Mouse (Mus musculus) CH12.LX (cell line): ENCODE data around the gene Npm1. TPM values are rescaled to one million over a fixed set of nuclear protein-coding genes. Genes with fewer than 3 reads are reported as not detected.

ENCODE experiments used
- DNase-seq: peaks from one replicate; pipeline ENCODE4 v3.0.0-alpha.2; 2013; ENCODE audit errors: extremely low read depth
- H3K27ac ChIP-seq: 2 replicates; pipeline ENCODE4 v1.5.1; 2012; ENCODE audit warnings: low read depth, mild to moderate bottlenecking, control low read depth, moderate library complexity; ENCODE audit not compliant: insufficient read depth
- H3K27me3 ChIP-seq: replicated peaks from 2 replicates; pipeline ENCODE3; 2012; ENCODE audit warnings: inconsistent platforms
- H3K36me3 ChIP-seq, 2 experiments: replicated peaks in 1 of 2; 2 replicates each; pipeline versions ENCODE3 to v1.6.1; 2012; ENCODE audit warnings: inconsistent platforms in 1 of 2, low read length in 1 of 2, mild to moderate bottlenecking in 1 of 2, mixed read lengths in 1 of 2, moderate library complexity in 1 of 2; ENCODE audit not compliant: control insufficient read depth in 1 of 2, insufficient read depth in 1 of 2
- H3K4me1 ChIP-seq, 2 experiments: 2 replicates each; pipeline ENCODE4 v1.6.1; 2012; ENCODE audit warnings: inconsistent platforms in 1 of 2, moderate library complexity in 1 of 2; ENCODE audit not compliant: insufficient read depth in 2 of 2, control insufficient read depth in 1 of 2
- H3K4me2 ChIP-seq: 2 replicates; pipeline ENCODE4 v1.6.1; 2012; ENCODE audit warnings: low read depth, mild to moderate bottlenecking, control low read depth; ENCODE audit not compliant: poor library complexity, insufficient read depth, severe bottlenecking
- H3K4me3 ChIP-seq, 3 experiments: fragments of 150-350 bp in 1 of 3; sonication (generic) in 1 of 3; replicated peaks in 1 of 3; 2 replicates each; pipeline versions ENCODE3 to v1.5.1; 2011 to 2012; ENCODE audit warnings: low read depth in 2 of 3, low read length in 2 of 3, mild to moderate bottlenecking in 2 of 3, moderate library complexity in 2 of 3, control low read depth in 1 of 3, improper control_type of control experiment in 1 of 3, inconsistent platforms in 1 of 3, mixed read lengths in 1 of 3; ENCODE audit not compliant: poor library complexity in 1 of 3
- H3K79me2 ChIP-seq: replicated peaks from 2 replicates; pipeline ENCODE4 v1.6.1; 2012; ENCODE audit warnings: mild to moderate bottlenecking, moderate library complexity; ENCODE audit not compliant: control insufficient read depth, poor library complexity, insufficient read depth, severe bottlenecking; ENCODE audit errors: extremely low read depth
- H3K9ac ChIP-seq: 2 replicates; pipeline ENCODE4 v1.6.1; 2012; ENCODE audit warnings: low read depth, mild to moderate bottlenecking, control low read depth, moderate library complexity; ENCODE audit not compliant: insufficient read depth
- H3K9me3 ChIP-seq: replicated peaks from 2 replicates; pipeline ENCODE3; 2012; ENCODE audit warnings: low read length, inconsistent platforms, mixed read lengths
- CHD1 ChIP-seq: IDR thresholded peaks from 2 replicates; pipeline ENCODE4 v1.6.1; 2012; ENCODE audit warnings: low read depth, low read length, improper control_type of control experiment, inconsistent platforms
- CTCF ChIP-seq, 2 experiments: IDR thresholded peaks in 1 of 2; conservative IDR thresholded peaks in 1 of 2; 2 replicates each; pipeline ENCODE4 v1.5.1; 2011 to 2012; ENCODE audit warnings: low read depth in 2 of 2, low read length in 2 of 2, improper control_type of control experiment in 1 of 2, inconsistent platforms in 1 of 2, mild to moderate bottlenecking in 1 of 2, moderate library complexity in 1 of 2
- GABPA ChIP-seq: IDR thresholded peaks from 2 replicates; pipeline ENCODE4 v1.6.1; 2012; ENCODE audit warnings: low read depth, low read length, improper control_type of control experiment, inconsistent platforms; ENCODE audit not compliant: insufficient replicate concordance
- HCFC1 ChIP-seq: IDR thresholded peaks from 2 replicates; pipeline ENCODE4 v1.6.1; 2012; ENCODE audit warnings: low read depth, mild to moderate bottlenecking, inconsistent platforms, low read length, improper control_type of control experiment
- IRF4 ChIP-seq: IDR thresholded peaks from 2 replicates; pipeline ENCODE4 v1.6.1; 2014; ENCODE audit warnings: low read depth, mild to moderate bottlenecking, inconsistent platforms, low read length, improper control_type of control experiment
- KAT2A ChIP-seq: IDR thresholded peaks from 2 replicates; pipeline ENCODE4 v1.6.1; 2012; ENCODE audit warnings: low read length, improper control_type of control experiment, inconsistent platforms; ENCODE audit not compliant: insufficient replicate concordance
- MAZ ChIP-seq: IDR thresholded peaks from 2 replicates; pipeline ENCODE4 v1.6.1; 2012; ENCODE audit warnings: low read depth, mild to moderate bottlenecking, inconsistent platforms, low read length, improper control_type of control experiment, moderate library complexity
- NELFE ChIP-seq: IDR thresholded peaks from 2 replicates; pipeline ENCODE4 v1.6.1; 2011; ENCODE audit warnings: low read depth, low read length, improper control_type of control experiment
- NRF1 ChIP-seq: IDR thresholded peaks from 2 replicates; pipeline ENCODE4 v1.6.1; 2014; ENCODE audit warnings: low read depth, mild to moderate bottlenecking, inconsistent platforms, low read length, improper control_type of control experiment, moderate library complexity
- PAX5 ChIP-seq: IDR thresholded peaks from 2 replicates; pipeline ENCODE4 v1.6.1; 2012; ENCODE audit warnings: low read length, inconsistent platforms, mixed read lengths
- POLR2A ChIP-seq: IDR thresholded peaks from 2 replicates; pipeline ENCODE4 v1.6.1; 2011; ENCODE audit warnings: low read depth, mild to moderate bottlenecking, improper control_type of control experiment, low read length
- RAD21 ChIP-seq: IDR thresholded peaks from 2 replicates; pipeline ENCODE4 v1.6.1; 2011; ENCODE audit warnings: low read depth, mild to moderate bottlenecking, low read length, improper control_type of control experiment, moderate library complexity
- TBP ChIP-seq: conservative IDR thresholded peaks from 2 replicates; pipeline ENCODE4 v1.6.1; 2011; ENCODE audit warnings: low read depth, low read length, improper control_type of control experiment
- TCF12 ChIP-seq: IDR thresholded peaks from 2 replicates; pipeline ENCODE4 v1.6.1; 2014; ENCODE audit warnings: low read depth, mild to moderate bottlenecking, inconsistent platforms, low read length, improper control_type of control experiment
- UBTF ChIP-seq: IDR thresholded peaks from 2 replicates; pipeline ENCODE4 v1.6.1; 2012; ENCODE audit warnings: low read depth, mild to moderate bottlenecking, inconsistent platforms, low read length, improper control_type of control experiment, moderate library complexity
- USF1 ChIP-seq: IDR thresholded peaks from 2 replicates; pipeline ENCODE4 v1.6.1; 2014; ENCODE audit warnings: low read depth, mild to moderate bottlenecking, inconsistent platforms, low read length, improper control_type of control experiment
- ZC3H11A ChIP-seq: IDR thresholded peaks from 2 replicates; pipeline ENCODE4 v1.6.1; 2012; ENCODE audit warnings: low read depth, mild to moderate bottlenecking, inconsistent platforms, low read length, improper control_type of control experiment
- ZKSCAN1 ChIP-seq: IDR thresholded peaks from 2 replicates; pipeline ENCODE4 v1.6.1; 2012; ENCODE audit warnings: low read depth, inconsistent platforms, low read length, improper control_type of control experiment, borderline replicate concordance
- ZMIZ1 ChIP-seq: IDR thresholded peaks from 2 replicates; pipeline ENCODE4 v1.6.1; 2012; ENCODE audit warnings: low read depth, mild to moderate bottlenecking, inconsistent platforms, low read length, improper control_type of control experiment
- ZNF384 ChIP-seq: IDR thresholded peaks from 2 replicates; pipeline ENCODE4 v1.6.1; 2012; ENCODE audit warnings: low read depth, low read length, improper control_type of control experiment, inconsistent platforms
- dilution Hi-C: fragments of 300-500 bp; cut with MboI; formaldehyde crosslinking; loops from 2 replicates; pipeline ENCODE4 v1.14.3; 2020; ENCODE audit warnings: low sequenced_read_pairs; ENCODE audit not compliant: extremely low pct_unique_long_range_greater_than_20kb, extremely low pct_ligation_motif_present
- in situ Hi-C: fragments of 300-500 bp; cut with MboI; formaldehyde crosslinking; loops from 3 replicates; pipeline ENCODE4 v1.14.3; 2019; ENCODE audit warnings: low sequenced_read_pairs, low pct_ligation_motif_present, low pct_unique_long_range_greater_than_20kb, mixed read lengths
- polyA plus RNA-seq: library from polyadenylated mRNA; unstranded; fragments of >175 nt; gene quantifications from 2 replicates; pipeline ENCODE4 v1.2.1, GENCODE M21; 2012; ENCODE audit warnings: low read depth; ENCODE audit not compliant: insufficient read length
- total RNA-seq, 2 experiments: library from RNA; depleted of rRNA; stranded (reverse); fragments of 300-350 nt in 1 of 2; fragments of >200 nt in 1 of 2; gene quantifications; 2 replicates each; pipeline ENCODE4 v1.2.3; 2012 to 2014

Gene Npm1
- total and polyA plus RNA-seq, 3 experiments = 3,603 to 8,076 (median 6,953) TPM

GRCm38 (mm10) chr11:33193695-33194094 lies 30.7 kb upstream of the Npm1 start:
- no peak overlapping the region for H3K4me3 ChIP-seq
- H3K79me2 ChIP-seq = no peaks in the 10 kb centered on the region
- H3K9ac ChIP-seq = no peak overlapping the region
- H3K4me2 ChIP-seq = no peak overlapping the region
- in situ Hi-C loops (no loop called here), dilution Hi-C loops (no loop called here)
- TF ChIP-seq ZKSCAN1 (no peak), RAD21 (no peak), ZC3H11A (no peak), NELFE (no peak), TCF12 (no peak), TBP (no peak), PAX5 (no peak), CTCF (conservative IDR thresholded peaks at IDR 0.05 in 1 of 2, IDR thresholded peaks at IDR 0.05 in 1 of 2; ENCODE audit: low read depth in 2 of 2, low read length in 2 of 2) (no peak)
- H3K27me3 ChIP-seq = peaks cover 3% of the 10 kb centered on the region
- H3K27ac ChIP-seq = no peak overlapping the region
- no peaks in the 10 kb centered on the region for H3K36me3 ChIP-seq
- no peaks in the 10 kb centered on the region for H3K4me1 ChIP-seq
- DNase-seq = no peak
- peaks cover 16% of the 10 kb centered on the region for H3K9me3 ChIP-seq

GRCm38 (mm10) chr11:33181804-33182203 lies 18.8 kb upstream of the Npm1 start:
- peak; percentile 28 for DNase-seq
- Histone ChIP-seq H3K36me3 (no peaks in the 10 kb centered on the region), H3K4me1 (peaks cover 2 to 25% of the 10 kb centered on the region in 2 experiments)
- dilution Hi-C loops (no loop called here), in situ Hi-C loops (no loop called here)
- no peak for TF ChIP-seq ZMIZ1
- peak; percentile 36; the same call in 1 of the 2 replicates for TF ChIP-seq IRF4
- no peak for TF ChIP-seq ZKSCAN1
- peak; percentile 36; the same call in 1 of the 2 replicates for TF ChIP-seq CHD1
- TF ChIP-seq GABPA = no peak
- no peak for TF ChIP-seq KAT2A
- peak; percentile 87 for TF ChIP-seq ZNF384
- no peak for TF ChIP-seq RAD21
- TF ChIP-seq, all 38 proteins: peak for 3
- Histone ChIP-seq H3K27ac (no peak overlapping the region), H3K9me3 (no peaks in the 10 kb centered on the region), H3K27me3 (no peaks in the 10 kb centered on the region), H3K79me2 (no peaks in the 10 kb centered on the region), H3K9ac (no peak overlapping the region), H3K4me2 (peak overlapping the region; percentile 24; the same call in 1 of the 2 replicates), H3K4me3 (no peak overlapping the region)

- no peaks in the 10 kb centered on the region for H3K79me2 ChIP-seq
- TF ChIP-seq ZKSCAN1 (no peak), HCFC1 (no peak), MAZ (no peak), RAD21 (no peak), USF1 (no peak), ZC3H11A (no peak), POLR2A (no peak), NRF1 (no peak), UBTF (no peak)
- TF ChIP-seq, all 38 proteins: peak for 0
- dilution Hi-C loops (no loop called here), in situ Hi-C loops (no loop called here)
- H3K9ac ChIP-seq = no peak overlapping the region
- H3K27ac ChIP-seq = no peak overlapping the region
- no peaks in the 10 kb centered on the region for H3K36me3 ChIP-seq
- no peak for DNase-seq
- H3K27me3 ChIP-seq = no peaks in the 10 kb centered on the region
- peaks cover 2 to 25% of the 10 kb centered on the region in 2 experiments for H3K4me1 ChIP-seq
- H3K4me2 ChIP-seq = no peak overlapping the region
- H3K9me3 ChIP-seq = no peaks in the 10 kb centered on the region
- H3K4me3 ChIP-seq = no peak overlapping the region
Observed at GRCm38 (mm10) chr11:33180701-33181116, 17.7 kb upstream of the Npm1 start.
